Mouse (Mus musculus): ENCODE measurements at regions not wholly inside any gene's neighbourhood (a gene's known extent, or its start where the extent isn't known, plus 50 kb on each side); places are given as distances from the start of the nearest gene placed in this dataset.

DNA sequence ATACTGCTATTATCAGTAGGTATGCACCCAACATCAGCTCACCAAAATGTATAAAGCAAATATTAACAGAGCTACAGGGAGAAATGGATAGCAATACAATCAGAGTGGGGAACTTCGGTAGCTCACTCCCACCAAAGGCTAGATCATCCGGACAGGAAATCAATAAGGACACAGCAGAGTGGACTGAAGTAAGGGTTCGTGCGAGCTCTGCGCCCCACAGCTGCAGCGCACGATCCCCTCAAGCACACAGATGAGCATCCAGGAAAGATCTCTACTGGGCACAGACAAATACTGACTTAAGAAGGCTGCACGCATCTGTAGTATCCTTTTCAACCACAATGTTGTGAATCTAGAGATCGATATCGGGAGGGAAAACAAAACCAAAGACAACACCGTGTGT lies 517.5 kb upstream of the Adamts16 start:
- WGBS (ENCODE audit: insufficient replicate concordance): 63% methylated on average over 11 of the region's 11 CpGs
- no peak for ATAC-seq (ENCODE audit: low read depth)
- no peaks in the 10 kb centered on the region for H3K4me1 ChIP-seq (ENCODE audit: control insufficient read depth, low read depth, low read length)
- H3K27me3 ChIP-seq (ENCODE audit: control insufficient read depth, insufficient read depth, low read depth, low read length): no peaks in the 10 kb centered on the region
- H3K4me3 ChIP-seq (ENCODE audit: low read depth, low read length): no peak overlapping the region
- peak overlapping the region; percentile 21; the same call in 1 of the 2 replicates for H3K4me2 ChIP-seq (ENCODE audit: low read depth, low read length)
- no peak overlapping the region for H3K9ac ChIP-seq (ENCODE audit: low read depth, low read length)
- H3K27ac ChIP-seq (ENCODE audit: low read length): no peak overlapping the region
- no peaks in the 10 kb centered on the region for H3K9me3 ChIP-seq (replicated peaks; ENCODE audit: control insufficient read depth, low read length)
- no peaks in the 10 kb centered on the region for H3K36me3 ChIP-seq (ENCODE audit: control insufficient read depth, insufficient read depth)

DNA sequence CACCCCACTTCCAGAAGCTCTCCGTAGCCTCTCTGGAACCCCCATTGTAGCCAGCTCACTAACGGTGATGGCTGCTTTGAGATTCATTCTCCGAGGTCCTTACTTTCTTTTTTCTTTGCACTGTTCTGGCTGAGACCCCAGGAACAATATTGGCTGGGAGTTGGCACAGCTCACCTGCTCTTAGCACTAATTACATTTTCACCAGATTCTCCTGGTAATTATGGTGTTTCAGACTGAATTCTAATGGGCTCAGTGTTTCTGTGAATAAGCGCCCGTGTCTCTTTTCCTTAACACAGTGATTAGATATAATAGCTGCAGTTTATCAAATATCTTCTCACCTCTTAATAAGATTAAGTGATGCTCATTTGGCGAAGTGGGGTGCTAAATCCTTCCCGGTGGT lies 509.2 kb upstream of the Adamts16 start:
- Histone ChIP-seq H3K9me3 (replicated peaks; ENCODE audit: control insufficient read depth, low read length) (no peaks in the 10 kb centered on the region), H3K27ac (ENCODE audit: low read length) (no peak overlapping the region), H3K4me3 (ENCODE audit: low read depth, low read length) (no peak overlapping the region), H3K4me1 (ENCODE audit: control insufficient read depth, low read depth, low read length) (no peaks in the 10 kb centered on the region), H3K4me2 (ENCODE audit: low read depth, low read length) (no peak overlapping the region), H3K9ac (ENCODE audit: low read depth, low read length) (no peak overlapping the region), H3K27me3 (ENCODE audit: control insufficient read depth, insufficient read depth, low read depth, low read length) (no peaks in the 10 kb centered on the region), H3K36me3 (ENCODE audit: control insufficient read depth, insufficient read depth) (no peaks in the 10 kb centered on the region)
- 64% methylated on average over 7 of the region's 7 CpGs for WGBS (ENCODE audit: insufficient replicate concordance)
- no peak for ATAC-seq (ENCODE audit: low read depth)

DNA sequence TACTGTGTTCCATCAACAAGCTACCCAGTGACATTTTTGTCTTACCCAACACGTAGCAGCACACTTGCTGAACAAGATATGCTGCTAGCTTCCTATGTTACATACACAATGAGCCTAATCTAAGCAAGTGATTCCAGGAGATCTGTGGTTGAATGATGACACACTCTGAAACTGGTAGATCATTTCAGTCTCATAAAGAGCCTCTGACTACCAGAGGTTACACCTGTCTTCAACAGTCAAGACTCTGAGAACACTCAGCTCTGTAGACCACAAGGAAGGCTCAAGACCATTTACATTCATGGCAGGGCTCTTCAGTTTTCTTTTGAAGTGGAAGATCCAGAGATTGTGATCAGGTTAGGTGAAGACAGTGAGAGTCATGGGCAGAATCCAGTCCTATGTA lies 501.3 kb upstream of the Adamts16 start:
- H3K27ac ChIP-seq (ENCODE audit: low read length): no peak overlapping the region
- no peaks in the 10 kb centered on the region for H3K9me3 ChIP-seq (replicated peaks; ENCODE audit: control insufficient read depth, low read length)
- no peak overlapping the region for H3K9ac ChIP-seq (ENCODE audit: low read depth, low read length)
- WGBS (ENCODE audit: insufficient replicate concordance): 48% methylated on average over 1 of the region's 1 CpGs
- no peaks in the 10 kb centered on the region for H3K36me3 ChIP-seq (ENCODE audit: control insufficient read depth, insufficient read depth)
- no peak overlapping the region for H3K4me3 ChIP-seq (ENCODE audit: low read depth, low read length)
- no peak for ATAC-seq (ENCODE audit: low read depth)
- H3K4me1 ChIP-seq (ENCODE audit: control insufficient read depth, low read depth, low read length): no peaks in the 10 kb centered on the region
- no peaks in the 10 kb centered on the region for H3K27me3 ChIP-seq (ENCODE audit: control insufficient read depth, insufficient read depth, low read depth, low read length)
- H3K4me2 ChIP-seq (ENCODE audit: low read depth, low read length): no peak overlapping the region

DNA sequence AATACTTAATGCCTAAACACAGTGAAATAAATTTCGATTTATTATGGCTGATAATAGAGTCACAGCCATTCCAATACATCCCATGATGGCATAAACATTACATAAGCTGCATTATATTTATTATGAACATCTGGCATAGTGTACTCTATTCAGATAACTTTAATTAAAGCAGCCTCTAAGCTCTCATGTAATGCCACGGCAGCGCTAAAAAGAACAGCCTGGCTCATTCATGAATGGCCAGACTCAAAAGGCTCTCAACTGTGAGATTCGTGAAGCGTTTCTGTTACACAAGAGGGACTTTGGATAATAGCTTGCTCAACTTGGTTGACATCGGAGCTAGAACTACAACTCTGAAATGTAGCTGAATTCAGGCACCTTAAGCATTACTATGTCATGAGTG lies 497.1 kb upstream of the Adamts16 start:
- Histone ChIP-seq H3K4me3 (ENCODE audit: low read depth, low read length) (no peak overlapping the region), H3K36me3 (ENCODE audit: control insufficient read depth, insufficient read depth) (no peaks in the 10 kb centered on the region), H3K9me3 (replicated peaks; ENCODE audit: control insufficient read depth, low read length) (no peaks in the 10 kb centered on the region), H3K27ac (ENCODE audit: low read length) (no peak overlapping the region), H3K4me1 (ENCODE audit: control insufficient read depth, low read depth, low read length) (no peaks in the 10 kb centered on the region), H3K4me2 (ENCODE audit: low read depth, low read length) (no peak overlapping the region), H3K9ac (ENCODE audit: low read depth, low read length) (no peak overlapping the region), H3K27me3 (ENCODE audit: control insufficient read depth, insufficient read depth, low read depth, low read length) (no peaks in the 10 kb centered on the region)
- no peak for ATAC-seq (ENCODE audit: low read depth)
- 67% methylated on average over 6 of the region's 6 CpGs for WGBS (ENCODE audit: insufficient replicate concordance)

DNA sequence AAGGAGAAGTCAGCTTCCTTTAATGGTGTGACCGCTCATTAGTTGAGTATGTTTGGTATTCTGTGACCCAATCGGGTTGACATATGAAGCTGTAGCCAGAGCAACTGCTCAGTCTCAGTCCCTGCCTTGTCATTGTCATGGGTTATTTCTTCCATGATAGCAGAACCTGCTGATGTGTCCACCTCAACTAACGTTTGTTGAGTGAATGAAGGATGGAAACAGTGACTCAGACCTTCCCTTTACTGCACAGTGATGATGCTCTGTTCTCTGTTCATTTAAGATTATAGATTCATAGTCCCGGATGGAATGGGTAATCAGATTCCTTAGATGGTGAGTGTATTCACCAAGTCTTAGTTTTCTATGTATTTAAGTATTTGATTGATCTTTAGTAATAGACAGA lies 493.3 kb upstream of the Adamts16 start:
- no peaks in the 10 kb centered on the region for H3K9me3 ChIP-seq (replicated peaks; ENCODE audit: control insufficient read depth, low read length)
- H3K27me3 ChIP-seq (ENCODE audit: control insufficient read depth, insufficient read depth, low read depth, low read length): no peaks in the 10 kb centered on the region
- WGBS (ENCODE audit: insufficient replicate concordance): 53% methylated on average over 4 of the region's 4 CpGs
- H3K4me2 ChIP-seq (ENCODE audit: low read depth, low read length): no peak overlapping the region
- no peak for ATAC-seq (ENCODE audit: low read depth)
- no peak overlapping the region for H3K9ac ChIP-seq (ENCODE audit: low read depth, low read length)
- H3K36me3 ChIP-seq (ENCODE audit: control insufficient read depth, insufficient read depth): no peaks in the 10 kb centered on the region
- no peak overlapping the region for H3K4me3 ChIP-seq (ENCODE audit: low read depth, low read length)
- H3K4me1 ChIP-seq (ENCODE audit: control insufficient read depth, low read depth, low read length): no peaks in the 10 kb centered on the region
- no peak overlapping the region for H3K27ac ChIP-seq (ENCODE audit: low read length)

DNA sequence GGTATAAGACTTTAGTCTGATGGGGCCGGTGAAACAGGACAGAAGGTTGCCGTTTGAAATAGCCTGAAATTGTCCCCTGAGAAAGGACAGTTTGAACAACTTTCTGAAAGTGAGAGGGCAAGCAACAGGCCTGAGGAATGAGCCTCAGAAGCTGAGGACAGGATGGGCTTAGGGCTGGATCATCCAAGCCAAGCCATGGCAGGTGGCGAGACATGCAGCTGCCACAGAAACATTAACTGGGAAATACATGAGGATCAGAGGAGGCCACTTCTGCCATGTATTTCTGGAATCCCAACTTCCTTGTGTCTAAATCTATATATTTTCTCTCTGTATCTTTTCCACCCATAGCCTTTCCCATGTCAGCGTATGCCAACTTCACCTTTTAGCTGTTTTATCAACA lies 491.5 kb upstream of the Adamts16 start:
- no peak overlapping the region for H3K4me2 ChIP-seq (ENCODE audit: low read depth, low read length)
- H3K27ac ChIP-seq (ENCODE audit: low read length): no peak overlapping the region
- H3K27me3 ChIP-seq (ENCODE audit: control insufficient read depth, insufficient read depth, low read depth, low read length): no peaks in the 10 kb centered on the region
- no peak overlapping the region for H3K4me3 ChIP-seq (ENCODE audit: low read depth, low read length)
- H3K9ac ChIP-seq (ENCODE audit: low read depth, low read length): no peak overlapping the region
- 56% methylated on average over 4 of the region's 4 CpGs for WGBS (ENCODE audit: insufficient replicate concordance)
- no peaks in the 10 kb centered on the region for H3K4me1 ChIP-seq (ENCODE audit: control insufficient read depth, low read depth, low read length)
- no peaks in the 10 kb centered on the region for H3K9me3 ChIP-seq (replicated peaks; ENCODE audit: control insufficient read depth, low read length)
- H3K36me3 ChIP-seq (ENCODE audit: control insufficient read depth, insufficient read depth): no peaks in the 10 kb centered on the region
- ATAC-seq (ENCODE audit: low read depth): no peak

DNA sequence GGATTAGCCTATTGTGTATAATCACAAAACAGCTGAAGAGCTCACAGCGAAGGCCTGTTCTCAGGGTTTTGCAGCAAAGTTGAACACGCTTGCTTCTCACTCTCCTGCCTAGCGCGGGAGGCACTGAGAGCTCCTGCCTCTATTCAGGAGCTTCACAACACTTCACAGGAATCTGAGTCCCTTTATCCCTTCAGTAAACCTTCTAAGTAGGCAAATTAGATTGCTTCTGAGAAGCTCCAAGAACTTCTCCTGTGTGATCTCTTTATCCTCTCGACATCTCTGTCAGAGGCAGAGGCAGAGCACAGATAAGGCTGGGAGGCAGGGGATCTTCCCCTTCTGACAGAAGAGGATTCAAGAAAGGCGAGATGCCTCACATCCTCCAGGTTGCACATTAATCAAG lies 488.7 kb upstream of the Adamts16 start:
- Histone ChIP-seq H3K27me3 (ENCODE audit: control insufficient read depth, insufficient read depth, low read depth, low read length) (no peaks in the 10 kb centered on the region), H3K36me3 (ENCODE audit: control insufficient read depth, insufficient read depth) (no peaks in the 10 kb centered on the region), H3K9me3 (replicated peaks; ENCODE audit: control insufficient read depth, low read length) (no peaks in the 10 kb centered on the region), H3K4me3 (ENCODE audit: low read depth, low read length) (no peak overlapping the region), H3K27ac (ENCODE audit: low read length) (no peak overlapping the region), H3K4me1 (ENCODE audit: control insufficient read depth, low read depth, low read length) (no peaks in the 10 kb centered on the region), H3K4me2 (ENCODE audit: low read depth, low read length) (no peak overlapping the region), H3K9ac (ENCODE audit: low read depth, low read length) (no peak overlapping the region)
- ATAC-seq (ENCODE audit: low read depth): no peak
- 38% methylated on average over 6 of the region's 6 CpGs for WGBS (ENCODE audit: insufficient replicate concordance)

DNA sequence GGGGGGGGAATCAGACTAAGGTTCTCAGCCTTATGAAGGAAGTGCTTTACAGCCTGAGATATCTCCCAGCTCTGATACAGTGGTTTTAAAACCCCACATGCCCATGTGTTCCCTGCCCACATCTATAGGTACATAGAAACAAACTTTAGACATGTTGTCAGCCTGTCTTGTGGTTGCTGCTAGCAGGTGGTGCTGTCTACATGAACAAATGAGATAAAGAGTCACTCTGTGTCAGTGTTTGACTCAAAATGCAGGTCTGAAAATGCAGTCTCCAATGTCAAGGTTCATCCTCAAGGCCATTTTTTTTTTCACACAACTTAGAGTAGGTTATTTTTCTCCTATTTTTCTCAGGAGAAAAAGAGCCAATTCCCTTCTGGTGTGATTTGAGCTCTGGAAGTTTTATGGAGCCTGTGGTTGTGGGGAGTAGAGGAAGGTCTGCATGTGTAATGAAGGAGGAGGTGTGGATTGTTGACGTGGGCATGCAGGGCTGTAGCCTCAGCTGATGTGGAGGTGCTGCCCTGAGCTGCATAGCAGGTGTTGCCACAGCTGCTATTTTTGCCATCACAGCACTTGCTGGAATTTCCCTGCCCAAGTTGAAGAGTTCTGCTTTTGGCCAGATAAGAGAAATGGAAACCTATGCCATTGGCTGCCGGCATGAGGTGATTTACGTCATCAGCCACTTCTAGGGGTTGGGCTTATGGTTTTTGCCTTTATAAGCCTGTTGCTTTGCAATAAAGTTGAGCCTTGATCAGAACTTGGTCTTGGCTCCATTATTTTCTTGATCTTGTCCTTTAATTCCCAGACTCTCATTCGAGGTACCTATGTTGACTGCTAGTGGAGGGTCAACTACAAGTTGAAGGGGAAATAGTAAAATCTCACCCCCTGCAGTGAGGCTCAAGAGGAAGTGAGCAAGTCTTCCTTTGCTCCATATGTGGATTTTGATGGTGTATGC lies 486.5 kb upstream of the Adamts16 start:
- no peaks in the 10 kb centered on the region for H3K9me3 ChIP-seq (replicated peaks; ENCODE audit: control insufficient read depth, low read length)
- H3K4me3 ChIP-seq (ENCODE audit: low read depth, low read length): no peak overlapping the region
- no peak overlapping the region for H3K27ac ChIP-seq (ENCODE audit: low read length)
- no peak for ATAC-seq (ENCODE audit: low read depth)
- no peaks in the 10 kb centered on the region for H3K4me1 ChIP-seq (ENCODE audit: control insufficient read depth, low read depth, low read length)
- no peaks in the 10 kb centered on the region for H3K27me3 ChIP-seq (ENCODE audit: control insufficient read depth, insufficient read depth, low read depth, low read length)
- 29% methylated on average over 4 of the region's 4 CpGs for WGBS (ENCODE audit: insufficient replicate concordance)
- H3K9ac ChIP-seq (ENCODE audit: low read depth, low read length): no peak overlapping the region
- no peak overlapping the region for H3K4me2 ChIP-seq (ENCODE audit: low read depth, low read length)
- no peaks in the 10 kb centered on the region for H3K36me3 ChIP-seq (ENCODE audit: control insufficient read depth, insufficient read depth)

DNA sequence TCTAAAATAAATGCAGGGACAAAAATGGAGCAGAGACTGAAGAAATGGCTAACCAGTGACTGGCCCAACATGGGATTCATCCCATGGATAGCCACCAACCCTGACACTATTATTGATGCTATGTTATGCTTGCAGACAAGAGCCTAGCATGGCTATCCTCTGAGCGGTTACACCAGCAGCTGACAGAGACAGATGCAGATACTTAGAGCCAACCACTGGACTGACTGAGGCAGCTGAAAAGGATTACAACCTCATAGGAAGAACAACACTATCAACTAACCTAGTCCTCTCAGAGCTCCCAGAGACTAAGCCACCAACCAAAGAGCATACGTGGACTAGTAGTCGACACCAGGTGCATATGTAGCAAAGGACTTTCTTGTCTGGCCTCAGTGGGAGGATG lies 478.9 kb upstream of the Adamts16 start:
- WGBS (ENCODE audit: insufficient replicate concordance): 56% methylated on average over 3 of the region's 3 CpGs

More for the DNA sequence above, 478.9 kb upstream of the Adamts16 start:
- H3K9ac ChIP-seq (ENCODE audit: low read depth, low read length): no peak overlapping the region
- H3K4me1 ChIP-seq (ENCODE audit: control insufficient read depth, low read depth, low read length): no peaks in the 10 kb centered on the region
- H3K27me3 ChIP-seq (ENCODE audit: control insufficient read depth, insufficient read depth, low read depth, low read length): no peaks in the 10 kb centered on the region
- no peaks in the 10 kb centered on the region for H3K36me3 ChIP-seq (ENCODE audit: control insufficient read depth, insufficient read depth)
- no peak overlapping the region for H3K4me3 ChIP-seq (ENCODE audit: low read depth, low read length)
- ATAC-seq (ENCODE audit: low read depth): no peak
- H3K27ac ChIP-seq (ENCODE audit: low read length): no peak overlapping the region
- H3K9me3 ChIP-seq (replicated peaks; ENCODE audit: control insufficient read depth, low read length): no peaks in the 10 kb centered on the region
- H3K4me2 ChIP-seq (ENCODE audit: low read depth, low read length): no peak overlapping the region
